Mouse (Mus musculus) mesoderm, embryonic 11.5 days (tissue): Measurements from ENCODE around the gene Sult1e1.

ENCODE experiments used
- DNase-seq: peaks from one replicate; pipeline ENCODE4 v3.0.0-alpha.2; 2012; ENCODE audit warnings: low read depth, low spot score

The Sult1e1 gene

GRCm38 (mm10) chr5:87591494-87591893 lies at the start of gene Sult1e1:
TSS of gene Sult1e1 (minus strand) at chr5:87591594.
- DNase-seq, result no peak

GRCm38 (mm10) chr5:87622681-87623080 lies 31.3 kb upstream of the Sult1e1 start:
- DNase-seq, result no peak

- no peak for DNase-seq
Observed at GRCm38 (mm10) chr5:87615128-87615390, 23.7 kb upstream of the Sult1e1 start.

- no peak for DNase-seq
Observed at GRCm38 (mm10) chr5:87614364-87615127, 23.2 kb upstream of the Sult1e1 start.

GRCm38 (mm10) chr5:87601018-87601417 lies 9.6 kb upstream of the Sult1e1 start:
- DNase-seq, result no peak

- no peak for DNase-seq
Observed at GRCm38 (mm10) chr5:87597891-87598290, 6.5 kb upstream of the Sult1e1 start.

GRCm38 (mm10) chr5:87589916-87590315 lies 1.5 kb downstream of the Sult1e1 start:
- DNase-seq, result no peak

- no peak for DNase-seq
Observed at GRCm38 (mm10) chr5:87580389-87580788, 11.0 kb downstream of the Sult1e1 start.

GRCm38 (mm10) chr5:87574174-87574573 lies 17.2 kb downstream of the Sult1e1 start:
- DNase-seq, result no peak

- DNase-seq, result peak; percentile 12
Observed at GRCm38 (mm10) chr5:87573490-87573889, 17.9 kb downstream of the Sult1e1 start.

GRCm38 (mm10) chr5:87572781-87573180 lies 18.6 kb downstream of the Sult1e1 start:
- DNase-seq, result no peak

- DNase-seq, result no peak
Observed at GRCm38 (mm10) chr5:87568845-87569244, 22.5 kb downstream of the Sult1e1 start, which contains the start of gene Sult1d1. TSS of gene Sult1d1 (minus strand) at chr5:87569027.

- no peak for DNase-seq
Observed at GRCm38 (mm10) chr5:87567306-87567705, 24.1 kb downstream of the Sult1e1 start.

GRCm38 (mm10) chr5:87562966-87563365 lies 28.4 kb downstream of the Sult1e1 start:
- no peak for DNase-seq

GRCm38 (mm10) chr5:87562526-87562925 lies 28.9 kb downstream of the Sult1e1 start:
- no peak for DNase-seq

GRCm38 (mm10) chr5:87560145-87560544 lies 31.2 kb downstream of the Sult1e1 start:
- DNase-seq, result no peak

GRCm38 (mm10) chr5:87550935-87551334 lies 40.5 kb downstream of the Sult1e1 start:
- no peak for DNase-seq

GRCm38 (mm10) chr5:87538111-87538510 lies 53.3 kb downstream of the Sult1e1 start, which contains the start of gene Sult1b1:
TSS of gene Sult1b1 (minus strand) at chr5:87538195.
- DNase-seq, result no peak

- DNase-seq, result no peak
Observed at GRCm38 (mm10) chr5:87535994-87536644, 55.3 kb downstream of the Sult1e1 start.

GRCm38 (mm10) chr5:87532288-87532687 lies 59.1 kb downstream of the Sult1e1 start:
- DNase-seq, result no peak
